Mouse (Mus musculus): ENCODE data around the gene Crtc1. TPM values are rescaled to one million over a fixed set of nuclear protein-coding genes. Genes with fewer than 3 reads are reported as not detected.

Gene Crtc1
- polyA plus RNA-seq, 1 experiment from 2014 or later: 23.9 TPM

DNA sequence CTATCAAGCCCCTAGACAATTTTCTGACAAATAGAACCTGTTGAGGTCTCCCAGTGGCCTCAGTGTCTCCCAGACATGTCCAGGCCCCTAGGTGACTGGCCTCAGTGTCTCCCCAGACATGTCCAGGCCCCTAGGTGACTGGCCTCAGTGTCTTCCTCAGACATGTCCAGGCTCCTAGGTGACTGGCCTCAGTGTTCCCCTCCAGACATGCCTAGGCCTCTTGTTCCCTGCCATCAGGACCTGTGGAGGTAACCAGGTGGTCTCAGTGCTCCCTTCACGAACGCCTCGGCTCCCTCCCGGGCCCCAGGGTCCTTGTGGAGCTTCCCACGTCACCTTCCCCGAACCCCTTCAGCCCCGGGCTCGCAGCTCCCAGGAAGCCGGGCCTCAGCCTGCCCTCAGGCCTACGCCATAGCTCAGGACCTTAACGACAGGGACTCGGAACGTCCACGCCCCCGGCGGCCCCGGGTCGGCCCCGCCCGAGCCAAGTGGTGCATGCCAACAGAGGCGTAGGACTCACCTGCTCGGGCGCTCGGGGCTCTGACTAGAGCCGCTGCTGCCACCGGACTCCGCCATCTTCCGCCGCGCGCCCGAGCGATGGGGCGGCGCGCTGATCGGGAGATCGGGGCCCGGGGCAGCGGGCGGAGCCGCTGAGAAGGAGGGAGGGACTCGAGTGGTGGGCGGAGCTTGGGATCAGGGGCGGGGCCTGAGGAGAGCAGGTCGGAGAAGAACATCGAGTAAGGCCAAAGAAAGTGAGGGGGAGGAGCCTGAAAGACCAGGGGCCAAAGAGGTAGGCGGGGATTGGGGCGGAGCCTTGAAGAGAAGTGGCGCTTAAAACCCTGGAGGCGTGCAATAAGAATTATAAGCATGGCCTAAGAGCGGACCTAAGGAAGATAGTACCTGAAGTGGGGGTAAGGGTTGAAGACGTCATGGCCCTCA is 37.2 kb upstream of the Crtc1 start, which contains the start of gene Klhl26:
Klhl26 (minus strand) TSS at position 636 of the 936 bp plus-strand sequence.
- ATAC-seq: peak; percentile 92
- no peak within 1 kb of the TSS for H3K27ac ChIP-seq (ENCODE audit: low read depth, low read length)
- under 1% methylated on average over 53 of the region's 53 CpGs for WGBS

GRCm38 (mm10) chr8:70471856-70472255 is 32.5 kb upstream of the Crtc1 start:
- H3K4me3 ChIP-seq (ENCODE audit: low read depth, low read length): no peak overlapping the region

More for the DNA sequence above, 37.2 kb upstream of the Crtc1 start, which contains the start of gene Klhl26:
- H3K9me3 ChIP-seq (replicated peaks; ENCODE audit: control insufficient read depth, low read length): no peaks in the 10 kb centered on the region
- peak within 1 kb of the TSS; percentile 71 for H3K4me2 ChIP-seq (ENCODE audit: low read length)
- peak within 1 kb of the TSS; percentile 87 for H3K9ac ChIP-seq (ENCODE audit: low read length)
- H3K27me3 ChIP-seq (replicated peaks; ENCODE audit: control insufficient read depth, insufficient read depth, low read length): peaks cover 4% of the 10 kb centered on the region; the same call in 1 of the 2 replicates
- H3K36me3 ChIP-seq (ENCODE audit: control insufficient read depth, insufficient read depth, low read length): no peaks in the 10 kb centered on the region
- peak; percentile 91 for DNase-seq (ENCODE audit: low spot score)
- peaks cover 8% of the 10 kb centered on the region; the same call in 1 of the 2 replicates for H3K4me1 ChIP-seq (ENCODE audit: control insufficient read depth, insufficient read depth, low read length)
- peak within 1 kb of the TSS; percentile 71 for H3K4me3 ChIP-seq (ENCODE audit: low read depth, low read length)

DNA sequence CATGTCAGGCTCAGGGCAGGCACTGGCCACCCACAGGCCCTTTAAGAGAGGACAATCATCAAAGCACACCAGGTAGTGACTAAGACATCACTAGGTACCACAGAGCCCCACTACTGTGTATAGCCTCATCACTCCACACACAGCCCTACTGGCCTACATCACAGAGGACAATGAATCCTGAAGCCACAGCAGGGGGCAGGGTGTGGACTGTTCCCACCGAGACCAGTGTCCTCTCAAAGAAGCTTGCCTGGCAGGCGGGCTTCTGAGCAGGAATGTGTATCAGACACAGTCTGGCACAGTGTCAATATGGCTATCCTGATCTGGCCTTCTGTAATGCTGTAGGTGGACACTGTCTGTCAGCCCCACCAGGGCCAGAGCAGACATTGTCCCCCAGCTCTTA is 30.6 kb upstream of the Crtc1 start:
- ATAC-seq: no peak
- no peaks in the 10 kb centered on the region for H3K9me3 ChIP-seq (replicated peaks; ENCODE audit: control insufficient read depth, low read length)
- no peak overlapping the region for H3K27ac ChIP-seq (ENCODE audit: low read depth, low read length)
- H3K4me1 ChIP-seq (ENCODE audit: control insufficient read depth, insufficient read depth, low read length): no peaks in the 10 kb centered on the region
- no peak overlapping the region for H3K4me3 ChIP-seq (ENCODE audit: low read depth, low read length)
- DNase-seq (ENCODE audit: low spot score): no peak
- no peaks in the 10 kb centered on the region for H3K36me3 ChIP-seq (ENCODE audit: control insufficient read depth, insufficient read depth, low read length)
- 64% methylated on average over 2 of the region's 2 CpGs for WGBS
- no peak overlapping the region for H3K4me2 ChIP-seq (ENCODE audit: low read length)
- H3K27me3 ChIP-seq (replicated peaks; ENCODE audit: control insufficient read depth, insufficient read depth, low read length): no peaks in the 10 kb centered on the region
- H3K9ac ChIP-seq (ENCODE audit: low read length): no peak overlapping the region

More at GRCm38 (mm10) chr8:70471856-70472255, 32.5 kb upstream of the Crtc1 start:
- Histone ChIP-seq H3K36me3 (ENCODE audit: control insufficient read depth, insufficient read depth, low read length) (no peaks in the 10 kb centered on the region), H3K27ac (ENCODE audit: low read depth, low read length) (no peak overlapping the region), H3K27me3 (replicated peaks; ENCODE audit: control insufficient read depth, insufficient read depth, low read length) (no peaks in the 10 kb centered on the region), H3K9me3 (replicated peaks; ENCODE audit: control insufficient read depth, low read length) (no peaks in the 10 kb centered on the region), H3K4me2 (ENCODE audit: low read length) (no peak overlapping the region), H3K9ac (ENCODE audit: low read length) (no peak overlapping the region), H3K4me1 (ENCODE audit: control insufficient read depth, insufficient read depth, low read length) (peaks cover 3% of the 10 kb centered on the region; the same call in 1 of the 2 replicates)
- no peak for DNase-seq (ENCODE audit: low spot score)
- 98% methylated on average over 7 of the region's 7 CpGs for WGBS
- no peak for ATAC-seq

- ATAC-seq (no peak), DNase-seq (ENCODE audit: low spot score) (no peak)
- no peak overlapping the region for H3K4me2 ChIP-seq (ENCODE audit: low read length)
- H3K36me3 ChIP-seq (ENCODE audit: control insufficient read depth, insufficient read depth, low read length): no peaks in the 10 kb centered on the region
- H3K9ac ChIP-seq (ENCODE audit: low read length): no peak overlapping the region
- no peaks in the 10 kb centered on the region for H3K4me1 ChIP-seq (ENCODE audit: control insufficient read depth, insufficient read depth, low read length)
- no peaks in the 10 kb centered on the region for H3K9me3 ChIP-seq (replicated peaks; ENCODE audit: control insufficient read depth, low read length)
- no peaks in the 10 kb centered on the region for H3K27me3 ChIP-seq (replicated peaks; ENCODE audit: control insufficient read depth, insufficient read depth, low read length)
- no peak overlapping the region for H3K4me3 ChIP-seq (ENCODE audit: low read depth, low read length)
- 58% methylated on average over 10 of the region's 10 CpGs for WGBS
- no peak overlapping the region for H3K27ac ChIP-seq (ENCODE audit: low read depth, low read length)
These were observed 30.0 kb upstream of the Crtc1 start for GRCm38 (mm10) chr8:70469295-70469916.

DNA sequence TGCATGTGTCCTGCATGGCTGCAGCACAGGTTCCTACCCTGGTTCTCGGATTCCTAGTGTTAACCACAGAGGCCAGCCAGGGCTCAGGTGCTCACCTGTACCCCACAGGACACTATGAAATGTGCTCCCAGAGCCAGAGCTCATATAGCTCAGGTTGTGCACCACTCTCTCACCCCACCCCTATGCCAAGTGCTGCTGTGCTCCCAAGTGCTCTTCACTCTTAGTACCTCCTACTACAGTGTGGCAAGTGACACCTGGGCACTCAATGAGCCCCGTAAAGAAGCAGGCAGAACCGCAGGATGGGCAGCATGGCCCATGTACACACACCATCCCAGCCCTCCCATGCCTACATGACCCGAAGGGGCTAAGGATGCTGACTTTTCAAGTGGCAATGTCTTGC is 29.4 kb upstream of the Crtc1 start:
- Histone ChIP-seq H3K4me1 (ENCODE audit: control insufficient read depth, insufficient read depth, low read length) (no peaks in the 10 kb centered on the region), H3K4me2 (ENCODE audit: low read length) (no peak overlapping the region), H3K27me3 (replicated peaks; ENCODE audit: control insufficient read depth, insufficient read depth, low read length) (no peaks in the 10 kb centered on the region), H3K9ac (ENCODE audit: low read length) (no peak overlapping the region), H3K36me3 (ENCODE audit: control insufficient read depth, insufficient read depth, low read length) (no peaks in the 10 kb centered on the region), H3K4me3 (ENCODE audit: low read depth, low read length) (no peak overlapping the region), H3K9me3 (replicated peaks; ENCODE audit: control insufficient read depth, low read length) (no peaks in the 10 kb centered on the region), H3K27ac (ENCODE audit: low read depth, low read length) (no peak overlapping the region)
- 93% methylated on average over 4 of the region's 4 CpGs for WGBS
- ATAC-seq (no peak), DNase-seq (ENCODE audit: low spot score) (no peak)

DNA sequence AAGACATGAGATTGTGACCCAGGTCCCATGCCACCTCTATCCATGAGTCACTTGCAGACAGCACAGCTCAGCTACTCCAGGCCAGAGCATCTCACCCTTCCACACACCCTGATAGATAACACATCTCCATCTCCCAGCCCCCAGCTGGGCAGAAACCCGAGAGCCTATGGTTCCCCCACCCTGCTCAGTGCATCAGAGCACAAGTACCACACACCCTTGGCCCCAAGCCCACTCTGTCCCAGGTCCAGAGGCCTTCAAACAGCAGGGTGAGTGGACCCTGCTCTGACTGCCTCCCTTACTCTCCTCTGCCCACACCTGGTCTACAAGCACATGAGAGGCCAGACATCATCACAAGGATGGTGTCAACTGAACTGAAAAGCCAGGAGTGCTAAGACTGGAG is 28.5 kb upstream of the Crtc1 start:
- no peak for ATAC-seq
- Histone ChIP-seq H3K4me2 (ENCODE audit: low read length) (no peak overlapping the region), H3K27me3 (replicated peaks; ENCODE audit: control insufficient read depth, insufficient read depth, low read length) (no peaks in the 10 kb centered on the region), H3K36me3 (ENCODE audit: control insufficient read depth, insufficient read depth, low read length) (no peaks in the 10 kb centered on the region), H3K9ac (ENCODE audit: low read length) (no peak overlapping the region), H3K4me1 (ENCODE audit: control insufficient read depth, insufficient read depth, low read length) (no peaks in the 10 kb centered on the region), H3K4me3 (ENCODE audit: low read depth, low read length) (no peak overlapping the region), H3K27ac (ENCODE audit: low read depth, low read length) (no peak overlapping the region), H3K9me3 (replicated peaks; ENCODE audit: control insufficient read depth, low read length) (no peaks in the 10 kb centered on the region)
- no peak for DNase-seq (ENCODE audit: low spot score)
- 85% methylated on average over 1 of the region's 1 CpGs for WGBS

GRCm38 (mm10) chr8:70467229-70467725 is 27.9 kb upstream of the Crtc1 start:
- Histone ChIP-seq H3K36me3 (ENCODE audit: control insufficient read depth, insufficient read depth, low read length) (no peaks in the 10 kb centered on the region), H3K4me3 (ENCODE audit: low read depth, low read length) (no peak overlapping the region), H3K4me1 (ENCODE audit: control insufficient read depth, insufficient read depth, low read length) (no peaks in the 10 kb centered on the region), H3K9me3 (replicated peaks; ENCODE audit: control insufficient read depth, low read length) (no peaks in the 10 kb centered on the region), H3K9ac (ENCODE audit: low read length) (no peak overlapping the region), H3K27me3 (replicated peaks; ENCODE audit: control insufficient read depth, insufficient read depth, low read length) (no peaks in the 10 kb centered on the region), H3K4me2 (ENCODE audit: low read length) (no peak overlapping the region), H3K27ac (ENCODE audit: low read depth, low read length) (no peak overlapping the region)
- DNase-seq (ENCODE audit: low spot score): no peak
- WGBS: 78% methylated on average over 5 of the region's 5 CpGs
- no peak for ATAC-seq

GRCm38 (mm10) chr8:70466771-70467170 is 27.4 kb upstream of the Crtc1 start:
- Histone ChIP-seq H3K4me3 (ENCODE audit: low read depth, low read length) (no peak overlapping the region), H3K4me2 (ENCODE audit: low read length) (no peak overlapping the region), H3K4me1 (ENCODE audit: control insufficient read depth, insufficient read depth, low read length) (no peaks in the 10 kb centered on the region), H3K9me3 (replicated peaks; ENCODE audit: control insufficient read depth, low read length) (no peaks in the 10 kb centered on the region), H3K27ac (ENCODE audit: low read depth, low read length) (no peak overlapping the region), H3K9ac (ENCODE audit: low read length) (no peak overlapping the region), H3K27me3 (replicated peaks; ENCODE audit: control insufficient read depth, insufficient read depth, low read length) (no peaks in the 10 kb centered on the region), H3K36me3 (ENCODE audit: control insufficient read depth, insufficient read depth, low read length) (no peaks in the 10 kb centered on the region)
- no peak for ATAC-seq
- WGBS: 83% methylated on average over 11 of the region's 11 CpGs
- no peak for DNase-seq (ENCODE audit: low spot score)

Data from forebrain, embryonic 14.5 days (tissue).